Mouse (Mus musculus) left cerebral cortex, postnatal 4 days (tissue): Measurements from ENCODE around the gene Smim5. TPM values are rescaled to one million over a fixed set of nuclear protein-coding genes. Genes with fewer than 3 reads are reported as not detected.
"Not testable (repeated sequence)": the region's sequence is repeated elsewhere in the genome, so short reads cannot be mapped to it uniquely, and the experiment has no call there.

Experiments used
- DNase-seq: peaks from one replicate; pipeline ENCODE4 v3.0.0-alpha.2; 2022
- intact Hi-C: fragments of 180-260 bp; cut with DNase I; formaldehyde crosslinking; loops from one replicate; pipeline ENCODE4 v1.15.1; 2025
- total RNA-seq, 2 experiments: library from RNA; stranded (reverse); gene quantifications; 2 replicates each; pipeline ENCODE4 v1.2.3; 2021

Smim5 gene
- total RNA-seq, result not detected

DNA sequence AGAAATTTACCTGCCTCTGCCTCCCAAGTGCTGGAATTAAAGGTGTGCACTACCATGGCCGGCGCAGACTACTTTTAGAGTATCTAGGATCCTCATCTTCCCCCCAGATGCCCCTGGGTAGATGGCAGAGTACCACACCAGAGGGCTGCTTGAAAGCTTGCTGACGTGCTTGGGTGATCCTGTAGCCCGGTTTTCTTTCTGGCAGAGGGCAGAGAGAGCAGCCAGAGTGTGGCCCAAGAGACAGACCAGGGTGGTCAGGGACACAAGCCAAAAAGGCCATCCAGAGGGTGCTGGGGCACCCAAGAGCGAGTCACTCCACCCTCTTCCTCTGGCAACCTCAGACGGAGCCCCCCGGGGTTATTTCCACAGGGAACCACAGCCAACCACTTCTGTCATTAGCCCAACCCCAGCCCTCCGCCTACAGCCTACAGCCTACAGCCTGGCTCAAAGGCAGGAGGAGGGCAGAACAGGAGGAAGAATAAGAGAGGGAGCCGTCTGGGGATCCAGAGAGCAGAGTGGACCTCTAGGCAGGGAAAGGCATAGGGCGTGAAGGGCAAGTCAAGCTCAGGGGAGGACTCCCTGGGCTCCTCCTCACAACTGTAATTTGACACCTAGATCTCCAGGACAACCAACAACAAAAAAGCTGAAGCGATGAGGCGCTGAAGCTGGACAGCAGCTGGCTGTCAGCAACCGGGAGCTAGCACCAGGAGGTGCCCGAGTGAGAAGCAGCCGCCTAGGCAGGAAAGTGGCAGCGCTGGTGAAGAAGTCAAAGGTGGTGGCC is at the start of gene Smim5:
Gene Smim5 (plus strand): TSS at position 481 of the 781 bp plus-strand sequence.
- intact Hi-C loops, result no loop called here
- no peak for DNase-seq

DNA sequence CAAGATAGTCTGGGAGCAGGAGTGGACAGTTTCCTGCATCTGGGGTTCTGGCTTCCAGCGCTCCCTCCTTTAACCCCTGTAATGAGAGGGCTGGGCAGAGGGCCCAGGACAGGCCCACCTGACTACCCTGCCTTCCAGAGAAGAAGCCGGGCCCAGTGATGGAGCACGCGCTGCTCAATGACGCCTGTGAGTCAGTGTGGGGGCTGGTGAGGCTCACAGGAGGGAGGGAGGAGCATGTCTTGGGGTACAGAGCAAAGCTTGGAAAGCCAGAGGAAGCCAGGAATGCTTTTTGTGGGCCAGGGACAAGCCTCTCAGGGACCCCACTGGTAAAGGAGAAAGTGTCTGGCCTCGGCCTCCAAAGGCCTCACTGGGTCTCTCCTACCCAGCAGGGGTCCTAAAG is 45.1 kb upstream of the Smim5 start:
- intact Hi-C loops, result no loop called here
- no peak for DNase-seq

DNA sequence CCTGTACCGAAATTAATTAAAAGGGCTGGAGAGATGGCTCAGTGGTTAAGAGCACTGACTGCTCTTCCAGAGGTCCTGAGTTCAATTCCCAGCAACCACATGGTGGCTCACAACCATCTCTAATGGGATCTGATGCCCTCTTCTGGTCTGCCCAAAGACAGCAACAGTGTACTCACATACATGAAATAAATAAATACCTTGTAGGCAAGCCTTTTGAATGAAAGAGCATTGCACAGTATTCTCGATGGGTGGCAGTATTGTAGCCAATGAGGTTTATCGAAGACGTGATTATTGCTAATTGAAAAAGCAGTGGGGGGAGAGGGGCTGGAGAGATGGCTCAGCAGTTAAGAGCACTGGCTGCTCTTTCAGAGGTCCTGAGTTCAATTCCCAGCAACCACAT is 42.6 kb upstream of the Smim5 start:
- DNase-seq, intact Hi-C loops: not testable (repeated sequence)

DNA sequence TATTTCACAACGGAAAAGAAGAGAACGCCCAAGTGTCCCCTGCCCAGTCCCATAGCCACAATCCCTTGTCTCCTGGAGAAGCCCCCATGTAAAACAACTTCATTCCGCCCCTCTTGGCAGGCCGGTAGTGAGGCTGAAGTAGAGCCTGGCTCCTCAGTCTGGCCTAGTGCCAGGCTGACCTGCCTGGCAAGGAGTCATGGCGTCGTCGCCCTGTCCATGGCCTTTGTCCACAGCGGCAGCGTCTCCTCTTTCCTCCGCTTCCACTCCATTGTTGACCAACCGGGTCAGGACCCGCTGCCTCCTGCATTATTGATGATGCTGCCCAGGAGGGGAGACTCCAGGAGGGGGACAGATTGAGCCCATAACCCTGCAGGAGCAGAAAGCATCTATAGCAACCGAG is 41.8 kb upstream of the Smim5 start:
- intact Hi-C loops, result no loop called here
- peak; percentile 27 for DNase-seq

DNA sequence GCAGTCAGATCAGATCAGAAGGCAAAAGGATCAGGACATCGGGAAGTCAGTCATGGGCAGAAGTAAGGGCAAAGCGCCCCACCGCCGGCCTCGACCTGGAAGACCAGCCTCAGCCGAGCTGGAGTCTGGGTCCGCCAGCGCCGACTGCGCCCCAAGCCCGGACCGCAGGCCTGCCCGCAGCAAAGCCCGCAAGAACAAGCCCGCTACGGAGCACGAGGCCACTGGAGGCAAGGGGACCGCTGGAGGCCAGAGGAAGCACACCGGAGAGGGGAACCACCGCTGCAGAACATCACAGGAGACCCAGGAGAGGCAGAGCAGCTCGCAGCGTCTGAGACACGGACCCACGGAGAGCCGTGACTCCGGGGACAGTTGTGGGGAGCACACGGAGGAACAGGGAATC is 41.4 kb upstream of the Smim5 start, which contains the start of gene Myo15b:
Gene Myo15b (plus strand): TSS at position 53 of the 400 bp plus-strand sequence.
- intact Hi-C loops, result no loop called here
- DNase-seq, result no peak

DNA sequence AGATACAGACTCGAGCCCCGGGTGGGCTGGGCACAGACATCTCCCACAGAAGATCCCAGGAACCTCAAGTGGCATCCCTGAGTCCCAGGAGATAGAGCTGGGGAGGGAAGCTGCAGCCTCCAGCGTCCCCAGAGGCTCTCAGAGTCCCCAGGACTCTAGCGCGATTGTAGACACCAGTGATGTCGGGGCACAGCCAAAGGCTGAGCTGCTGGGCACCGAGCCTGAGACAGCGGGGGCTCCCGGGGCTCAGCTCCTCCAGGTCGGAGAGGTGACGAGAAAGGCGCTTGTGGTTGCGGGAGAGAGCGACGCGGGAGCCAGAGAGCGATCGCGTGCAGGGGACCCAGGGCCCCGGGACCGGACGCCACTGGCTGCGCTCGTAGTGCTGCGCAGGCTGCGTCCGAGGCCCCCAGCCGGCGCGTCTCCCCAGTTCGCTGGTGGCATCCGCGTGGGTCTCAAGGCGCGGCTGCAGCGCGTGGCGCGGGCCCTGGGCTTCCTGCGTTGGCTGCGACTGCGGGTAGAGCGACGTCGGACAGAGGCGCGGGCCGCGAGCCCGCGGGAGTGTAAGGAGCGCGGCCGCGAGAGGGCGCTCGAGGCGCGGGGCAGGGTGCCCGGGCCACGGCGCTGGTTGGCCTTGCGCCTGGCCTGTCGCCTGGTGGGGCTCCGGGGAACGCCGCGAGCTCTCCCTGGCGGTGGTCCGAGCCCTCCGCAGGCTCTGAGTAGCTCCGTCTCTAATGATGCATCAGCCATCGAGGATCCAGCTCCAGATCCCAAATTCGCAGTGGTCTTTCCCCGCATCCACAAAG is 40.4 kb upstream of the Smim5 start:
- intact Hi-C loops, result no loop called here
- DNase-seq, result peak; percentile 87

GRCm38 (mm10) chr11:115863895-115864294 is 35.9 kb upstream of the Smim5 start:
- intact Hi-C loops, result no loop called here
- no peak for DNase-seq

DNA sequence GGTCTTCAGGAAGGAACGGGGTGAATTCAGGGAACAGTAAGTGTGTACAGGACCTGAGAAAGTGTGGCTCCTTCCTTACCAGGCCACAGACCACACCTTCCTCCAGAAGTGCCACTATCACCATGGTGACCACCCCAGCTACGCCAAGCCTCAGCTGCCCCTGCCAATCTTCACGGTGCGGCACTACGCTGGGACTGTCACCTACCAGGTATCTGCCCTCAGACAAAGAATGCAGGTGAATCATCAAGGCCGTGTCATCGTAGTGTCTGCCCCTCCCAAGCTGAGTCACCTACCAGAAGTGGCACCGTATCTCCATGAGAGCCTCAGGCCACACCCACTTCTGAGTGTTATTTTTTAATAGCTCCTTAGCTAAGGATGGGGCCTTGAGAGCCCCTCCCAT is 30.4 kb upstream of the Smim5 start:
- DNase-seq, result no peak
- intact Hi-C loops, result no loop called here

DNA sequence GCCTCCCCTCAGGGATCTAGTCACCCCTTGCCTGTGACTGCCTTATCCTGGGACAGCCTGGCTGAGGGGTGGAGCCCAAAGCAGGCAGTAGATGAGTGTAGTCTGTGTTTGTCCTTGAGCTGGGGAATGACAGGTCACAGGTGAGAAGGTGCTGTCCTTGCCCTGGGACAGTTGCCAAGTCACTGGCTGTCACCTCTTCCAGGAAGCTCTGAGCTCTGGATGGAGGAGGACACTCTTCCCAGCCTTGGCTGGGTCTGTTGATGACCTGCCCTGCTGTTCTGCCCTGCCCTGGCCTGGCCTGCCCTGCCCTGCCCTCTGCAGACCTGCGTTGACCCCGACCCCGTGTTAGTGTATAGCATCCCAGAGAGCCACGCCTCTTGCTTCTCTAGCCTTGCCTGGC is 27.3 kb upstream of the Smim5 start:
- intact Hi-C loops, result no loop called here
- no peak for DNase-seq

DNA sequence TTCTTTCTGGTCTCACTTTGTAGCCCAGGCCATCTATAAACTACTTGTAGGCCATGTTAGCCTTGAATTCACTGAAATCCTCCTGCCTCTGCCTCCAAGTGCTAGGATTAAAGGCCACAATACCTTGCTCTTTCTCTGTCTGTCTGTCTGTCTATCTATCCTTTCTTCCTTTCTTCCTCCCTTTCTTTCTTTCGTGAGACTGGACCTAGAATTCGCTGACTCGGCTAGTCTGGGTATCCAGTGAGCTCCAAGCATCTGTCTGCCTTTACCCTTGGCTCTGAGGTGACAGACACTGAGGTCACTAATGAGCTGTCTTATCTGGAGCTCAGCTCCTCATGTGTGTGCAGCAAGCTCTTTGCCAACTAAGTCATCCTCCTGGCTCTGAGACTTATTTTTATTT is 23.8 kb upstream of the Smim5 start:
- DNase-seq, result no peak
- intact Hi-C loops, result no loop called here

DNA sequence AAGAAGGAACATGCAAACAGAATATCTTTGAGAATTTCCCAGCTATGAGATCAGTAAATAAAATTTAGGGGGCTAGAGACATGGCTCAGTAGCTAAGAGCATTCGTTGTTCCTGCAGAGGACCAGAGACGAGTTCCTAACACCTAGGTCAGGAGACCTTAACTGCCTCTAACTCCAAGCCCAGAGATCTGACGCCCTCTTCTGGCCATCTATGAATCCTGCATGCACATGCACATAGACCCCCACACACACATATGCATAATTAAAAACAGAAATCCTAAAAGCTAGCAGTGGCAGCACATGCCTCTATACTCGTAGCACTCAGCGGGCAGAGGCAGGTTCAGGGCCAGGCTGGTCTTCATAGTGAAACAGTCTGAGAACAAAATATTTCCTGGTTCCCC is 23.3 kb upstream of the Smim5 start:
- no peak for DNase-seq
- intact Hi-C loops, result no loop called here

- intact Hi-C loops, result no loop called here
Observed at GRCm38 (mm10) chr11:115877174-115877755, 22.5 kb upstream of the Smim5 start.

DNA sequence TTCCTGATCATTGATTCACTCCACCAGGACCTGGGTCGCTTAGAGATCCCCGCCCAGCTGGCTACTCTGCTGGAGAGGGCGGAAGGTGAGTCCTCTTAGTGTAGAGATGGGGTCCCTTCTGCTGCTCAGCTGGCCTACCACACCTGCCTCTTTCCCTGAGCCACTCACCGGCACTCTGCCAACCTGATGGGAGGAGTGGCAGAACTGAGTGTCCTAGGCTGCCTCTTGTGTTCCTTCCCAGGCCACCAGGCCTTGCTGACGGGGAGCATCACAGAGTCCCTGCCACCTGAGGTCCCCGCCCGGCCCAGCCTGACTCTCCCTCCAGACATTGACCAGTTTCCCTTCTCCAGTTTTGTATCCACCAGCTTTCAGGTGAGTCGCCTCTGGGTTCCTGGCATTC is 21.7 kb upstream of the Smim5 start:
- no peak for DNase-seq
- intact Hi-C loops, result no loop called here

More at GRCm38 (mm10) chr11:115877174-115877755, 22.5 kb upstream of the Smim5 start:
- DNase-seq, result no peak

GRCm38 (mm10) chr11:115881002-115881401 is 18.8 kb upstream of the Smim5 start:
- DNase-seq, result no peak
- intact Hi-C loops, result no loop called here

DNA sequence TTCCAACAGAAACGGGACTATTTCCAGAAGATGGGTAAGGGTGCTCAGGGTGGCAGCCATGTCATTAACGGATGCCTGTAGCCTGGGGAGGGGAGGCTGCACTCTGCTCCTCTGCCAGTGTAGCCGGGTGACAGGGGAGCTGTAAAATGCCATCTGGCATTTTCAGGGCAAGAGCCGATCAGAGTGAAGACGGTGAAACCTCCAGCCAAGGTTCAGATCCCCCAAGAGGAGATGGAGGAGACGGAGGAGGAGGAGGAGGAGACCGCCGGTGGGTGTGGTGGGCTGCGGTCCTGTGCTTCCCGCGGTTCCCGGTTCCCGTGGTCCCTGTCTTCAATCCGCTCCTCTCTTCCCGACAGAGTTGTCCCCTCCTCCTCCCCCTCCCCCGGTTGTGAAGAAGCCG is 16.5 kb upstream of the Smim5 start:
- DNase-seq, result peak; percentile 28
- intact Hi-C loops, result no loop called here

- DNase-seq, result no peak
- intact Hi-C loops, result no loop called here
Observed at GRCm38 (mm10) chr11:115884361-115884760, 15.4 kb upstream of the Smim5 start.

- intact Hi-C loops, result no loop called here
- no peak for DNase-seq
Observed at GRCm38 (mm10) chr11:115885281-115885680, 14.5 kb upstream of the Smim5 start.

GRCm38 (mm10) chr11:115886446-115886845 is 13.3 kb upstream of the Smim5 start:
- intact Hi-C loops, result no loop called here
- DNase-seq, result no peak

GRCm38 (mm10) chr11:115888020-115888419 is 11.7 kb upstream of the Smim5 start:
- peak; percentile 61 for DNase-seq
- intact Hi-C loops, result no loop called here

DNA sequence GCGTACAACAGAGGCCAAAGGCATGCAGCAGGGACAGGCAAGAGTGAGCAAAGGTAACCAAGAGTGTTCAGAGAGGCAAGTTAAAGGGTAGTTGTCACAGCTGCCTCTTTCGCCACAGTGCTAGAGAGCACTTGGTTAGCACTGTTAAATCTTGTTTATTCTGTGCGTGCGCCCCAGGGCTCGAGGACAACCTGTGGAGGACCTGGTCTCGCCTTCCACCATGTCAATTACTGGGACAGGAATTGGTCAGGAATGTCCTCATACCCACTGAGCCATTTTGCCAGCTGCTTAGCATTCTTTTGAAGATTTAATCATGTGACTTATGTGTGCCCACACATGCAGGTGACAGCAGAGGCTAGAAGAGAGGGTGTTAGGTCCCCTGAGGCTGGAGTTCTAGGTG is 10.6 kb upstream of the Smim5 start:
- intact Hi-C loops, result no loop called here

GRCm38 (mm10) chr11:115892213-115892612 is 7.6 kb upstream of the Smim5 start:
- DNase-seq, result no peak
- intact Hi-C loops, result no loop called here

More for the DNA sequence above, 10.6 kb upstream of the Smim5 start:
- no peak for DNase-seq

GRCm38 (mm10) chr11:115893071-115893470 is 6.7 kb upstream of the Smim5 start:
- DNase-seq, result no peak
- intact Hi-C loops, result no loop called here
